Mouse (Mus musculus) adrenal gland (tissue): ENCODE results near the gene Olfr464.

ENCODE experiments used
- intact Hi-C: fragments of 180-260 bp; cut with DNase I; formaldehyde crosslinking; loops from one replicate; pipeline ENCODE4 v1.15.1; 2025
- long read RNA-seq, 2 experiments: library from polyadenylated mRNA; unstranded; transcript quantifications; one replicate each; pipeline ENCODE4 v2.0.0; 2020; ENCODE audit warnings: borderline replicate concordance in 1 of 2; ENCODE audit not compliant: insufficient replicate concordance in 1 of 2

Gene Olfr464
- long read RNA-seq, experiment 1 = 0 reads
- long read RNA-seq, experiment 2 = 0 reads

- intact Hi-C loops = no loop called here
These were observed at the start of gene Olfr464 for GRCm38 (mm10) chr11:87920966-87921365. TSS of gene Olfr464 (minus strand) at chr11:87920967.

DNA sequence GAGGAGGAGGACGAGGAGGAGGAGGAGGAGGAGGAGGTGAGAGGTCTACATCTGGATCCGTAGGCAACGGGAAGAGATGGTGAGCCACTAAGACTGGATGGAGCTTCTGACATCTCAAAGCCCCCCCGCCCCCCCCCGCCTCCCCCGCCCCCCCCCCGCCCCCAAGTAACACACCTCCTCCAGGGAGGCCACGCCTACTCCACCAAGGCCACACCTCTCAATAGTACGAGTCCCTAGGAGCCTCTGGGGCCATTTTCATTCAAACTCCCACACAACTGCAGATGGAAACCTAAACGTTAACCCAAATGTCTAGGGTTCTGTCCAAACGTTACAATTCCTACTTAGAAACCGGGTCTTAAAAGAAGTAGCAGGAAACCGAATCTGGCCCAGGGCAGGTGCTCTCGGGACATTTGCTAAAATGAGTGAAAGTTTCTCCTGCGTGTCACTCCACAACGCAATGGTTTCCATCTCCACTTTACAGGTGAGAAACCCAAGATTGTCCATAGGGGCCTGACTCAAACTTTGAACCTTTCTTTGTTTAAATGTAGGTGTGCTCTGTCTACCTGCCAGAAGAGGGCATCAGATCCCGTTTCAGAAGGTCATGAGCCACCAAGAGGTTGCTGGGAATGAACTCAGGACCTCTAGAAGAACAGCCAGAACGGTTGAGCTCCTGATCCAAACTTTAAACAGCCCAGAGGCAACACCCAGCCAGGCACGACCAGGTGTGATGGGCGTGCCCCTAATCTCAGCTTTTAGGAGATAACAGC lies 47.8 kb upstream of the Olfr464 start:
- intact Hi-C loops = no loop called here

- intact Hi-C loops = no loop called here
These were observed 47.0 kb upstream of the Olfr464 start for GRCm38 (mm10) chr11:87967692-87968289.

DNA sequence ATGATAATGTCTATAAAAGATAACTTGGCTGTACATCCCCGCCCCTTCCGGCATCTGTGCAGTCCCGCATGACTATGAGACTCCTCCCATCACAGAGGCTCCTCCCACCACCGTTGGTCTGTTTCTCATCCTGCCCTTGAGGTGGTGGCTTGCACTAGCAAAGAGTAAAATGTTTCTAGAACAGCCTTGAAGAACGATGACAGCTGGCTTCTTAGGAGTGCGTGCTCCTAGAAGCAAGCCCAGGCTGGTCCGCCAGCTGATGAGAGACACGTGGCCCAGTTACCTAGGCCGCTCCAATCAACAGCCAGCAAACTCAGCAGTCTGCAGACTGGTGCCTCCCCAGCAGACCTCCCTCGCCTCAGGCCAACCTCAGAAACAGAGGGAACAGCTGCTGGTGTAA lies 45.4 kb upstream of the Olfr464 start:
- intact Hi-C loops = no loop called here

- intact Hi-C loops = no loop called here
These were observed 44.5 kb upstream of the Olfr464 start for GRCm38 (mm10) chr11:87965293-87965692.

- intact Hi-C loops = no loop called here
These were observed 36.3 kb upstream of the Olfr464 start for GRCm38 (mm10) chr11:87957066-87957465.

DNA sequence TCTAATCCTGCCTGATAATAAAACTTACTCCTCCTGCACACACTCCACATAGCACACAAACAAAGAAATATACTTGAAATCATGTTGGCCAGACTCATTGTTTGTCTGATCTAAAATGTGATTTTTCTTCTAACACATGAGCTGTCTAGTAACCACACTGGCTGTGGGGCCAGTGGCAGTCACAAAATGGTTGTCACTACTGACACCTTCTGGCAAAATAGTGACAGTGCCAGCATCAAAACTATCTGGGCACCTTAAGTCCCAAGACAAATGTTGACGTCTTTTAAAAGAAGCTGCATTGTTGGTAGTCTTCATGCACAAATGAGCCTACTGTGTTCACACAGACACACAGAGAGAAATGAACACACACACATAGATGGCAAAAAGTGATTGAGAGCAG lies 34.4 kb upstream of the Olfr464 start:
- intact Hi-C loops = no loop called here

GRCm38 (mm10) chr11:87949990-87950389 lies 29.2 kb upstream of the Olfr464 start:
- intact Hi-C loops = no loop called here

DNA sequence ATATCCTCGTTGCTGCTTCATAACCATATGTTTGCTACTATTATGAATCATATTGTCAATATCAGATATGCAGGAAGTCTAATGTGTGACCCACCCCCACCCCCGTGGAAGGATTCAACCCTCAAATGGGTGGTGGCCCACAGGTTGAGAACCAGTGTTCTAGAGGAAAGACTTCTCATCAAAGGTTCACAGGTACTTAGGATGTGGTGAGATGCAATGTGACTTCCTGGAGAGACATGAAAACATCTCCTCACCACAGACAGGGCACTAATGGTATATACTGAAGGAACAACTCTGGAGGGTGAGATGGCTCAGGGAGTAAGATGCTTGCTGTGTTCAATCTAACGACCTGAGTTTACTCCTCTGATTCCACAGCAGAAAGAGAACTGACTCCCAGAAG lies 14.7 kb upstream of the Olfr464 start:
- intact Hi-C loops = no loop called here

DNA sequence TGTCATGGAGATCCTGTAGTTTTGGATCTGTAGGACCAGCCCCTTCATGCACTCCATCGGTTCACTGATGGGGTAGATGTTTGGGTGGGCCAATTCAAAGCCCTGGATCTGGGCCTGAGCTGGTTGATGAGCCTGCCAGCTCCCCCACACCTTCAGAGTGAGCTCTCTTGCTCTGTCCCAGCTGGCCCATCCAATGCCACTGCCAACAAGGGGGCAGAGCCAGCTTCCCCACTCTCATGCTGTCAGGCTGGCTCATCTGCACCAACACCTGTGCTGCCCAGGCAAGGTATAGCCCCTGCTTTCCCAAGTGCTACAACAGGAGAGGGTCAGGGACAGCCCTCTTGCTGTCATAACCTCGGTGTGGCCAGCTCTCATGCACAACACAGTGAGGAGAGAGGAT lies 13.0 kb upstream of the Olfr464 start:
- intact Hi-C loops = no loop called here

DNA sequence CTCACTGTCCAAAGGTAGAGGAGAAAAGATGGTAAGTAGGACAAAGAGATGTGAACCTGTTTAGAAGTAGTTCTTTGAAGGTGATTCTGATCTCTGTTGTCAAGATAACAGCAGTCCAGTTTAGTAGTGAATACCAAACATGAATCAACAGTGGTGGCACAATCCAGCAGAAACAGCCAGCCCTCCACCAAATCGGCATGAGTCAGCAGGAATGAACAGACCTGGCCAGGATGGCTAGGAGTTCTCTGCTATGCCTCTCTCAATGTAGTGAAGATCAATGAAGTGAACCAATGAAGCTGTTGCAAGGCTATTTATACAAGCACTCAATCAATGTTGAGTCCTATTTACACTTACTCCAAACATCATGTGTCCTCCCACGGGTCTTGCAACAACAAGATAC lies 9.6 kb upstream of the Olfr464 start:
- intact Hi-C loops = no loop called here

GRCm38 (mm10) chr11:87920301-87920700 lies 466 bp downstream of the Olfr464 start:
- intact Hi-C loops = no loop called here

- intact Hi-C loops = no loop called here
These were observed 4.8 kb downstream of the Olfr464 start for GRCm38 (mm10) chr11:87916005-87916404.

- intact Hi-C loops = no loop called here
These were observed 16.4 kb downstream of the Olfr464 start for GRCm38 (mm10) chr11:87904331-87904730.

- intact Hi-C loops = no loop called here
These were observed 23.5 kb downstream of the Olfr464 start, which contains the start of gene Olfr463 for GRCm38 (mm10) chr11:87897287-87897686. TSS of gene Olfr463 (minus strand) at chr11:87897387.

DNA sequence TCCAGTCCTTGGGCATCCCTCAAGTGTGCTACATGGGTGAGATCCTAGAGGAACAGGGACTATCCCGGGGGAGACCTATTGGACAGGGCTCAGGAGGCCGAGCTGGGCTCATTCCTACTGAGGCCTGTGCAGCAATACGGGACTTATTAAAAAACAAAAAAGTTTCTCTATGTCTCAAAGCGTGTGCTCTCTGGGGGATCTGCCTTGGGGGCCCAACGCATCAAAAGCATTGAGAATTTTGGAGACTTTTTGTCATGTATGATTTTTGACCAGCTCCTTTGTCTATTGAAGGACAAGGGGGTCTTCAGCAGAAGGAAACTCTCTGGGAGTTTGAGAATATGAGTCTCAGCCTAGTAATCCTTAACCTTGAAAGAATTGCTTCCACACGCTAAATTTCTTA lies 28.6 kb downstream of the Olfr464 start, which contains the start of gene Olfr462:
Gene Olfr462 (minus strand): TSS at position 101 of the 400 bp plus-strand sequence.
- intact Hi-C loops = no loop called here

DNA sequence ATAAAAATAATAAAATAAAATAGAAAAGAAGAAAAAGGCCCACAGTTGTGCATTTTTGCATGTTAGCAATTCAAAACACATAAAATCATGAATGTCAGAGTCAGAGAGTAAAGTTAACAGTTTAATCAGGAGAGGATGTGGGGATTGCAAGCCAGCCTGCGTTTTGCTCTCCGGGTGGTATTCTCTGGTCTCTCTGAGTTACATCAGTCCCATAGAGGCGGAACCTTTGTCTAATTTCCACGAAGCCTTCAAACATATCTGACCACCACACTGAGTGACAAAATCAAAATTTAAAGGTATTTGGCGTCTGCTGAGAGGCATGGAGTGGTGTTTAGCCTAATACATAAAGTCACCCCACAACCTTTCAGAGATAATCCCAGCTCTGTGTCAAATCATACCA lies 35.9 kb downstream of the Olfr464 start:
- intact Hi-C loops = no loop called here

DNA sequence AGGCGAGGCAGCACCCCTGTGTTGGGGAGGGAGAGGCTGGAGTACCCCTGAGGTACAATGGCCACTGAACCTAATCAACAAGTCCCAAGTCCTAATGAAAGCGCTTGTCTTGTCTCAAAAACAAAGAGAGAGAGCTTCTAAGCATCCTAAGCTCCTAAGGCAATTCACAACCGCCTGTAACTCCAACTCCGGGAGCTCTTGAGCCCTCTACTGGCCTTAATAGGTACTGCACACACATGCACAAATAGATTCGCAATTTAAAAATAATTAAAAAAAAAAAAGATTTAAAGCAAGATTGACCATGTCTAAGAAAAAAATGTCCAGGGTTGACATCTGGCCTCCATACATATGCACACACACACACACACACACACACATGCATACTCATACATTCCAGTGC lies 37.3 kb downstream of the Olfr464 start:
- intact Hi-C loops = no loop called here

DNA sequence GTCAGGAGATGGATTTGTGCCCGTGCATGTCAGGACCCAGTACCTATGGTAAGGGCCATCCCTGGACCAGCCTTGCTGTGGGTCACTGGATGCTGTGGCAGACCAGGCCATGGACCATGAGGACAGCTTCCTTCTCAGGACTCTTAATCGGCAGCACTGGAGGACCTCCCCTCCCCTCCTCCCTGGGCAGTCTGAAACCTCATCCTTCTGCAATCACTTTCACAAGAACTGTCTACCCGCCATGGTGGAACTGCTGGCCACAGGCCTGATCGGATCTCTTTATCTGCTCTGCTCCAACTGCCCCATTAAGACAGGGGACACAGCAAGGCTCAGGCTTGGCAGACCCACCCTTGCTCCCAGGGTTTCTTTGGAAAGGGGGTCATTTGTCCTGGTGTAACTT lies 39.1 kb downstream of the Olfr464 start:
- intact Hi-C loops = no loop called here

GRCm38 (mm10) chr11:87879826-87880225 lies 40.9 kb downstream of the Olfr464 start:
- intact Hi-C loops = no loop called here

DNA sequence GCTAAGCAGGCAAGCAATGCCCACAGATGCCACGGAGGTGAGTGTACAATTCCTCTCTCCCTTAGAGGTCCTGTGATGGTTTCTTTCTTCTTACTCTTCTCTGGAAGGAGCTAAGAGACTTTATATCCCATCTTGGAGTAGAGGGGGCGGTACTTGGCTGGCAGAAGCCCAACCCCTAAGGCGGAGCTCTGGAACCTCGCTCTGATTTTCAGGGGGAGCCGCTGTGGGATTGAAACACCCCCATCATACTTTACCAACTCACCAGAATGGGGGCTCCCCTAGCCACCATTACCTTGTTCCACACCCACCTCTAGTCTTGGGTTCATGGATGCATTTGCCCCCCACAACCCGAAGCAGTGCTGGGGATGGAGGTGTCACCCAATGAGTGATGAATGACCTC lies 45.3 kb downstream of the Olfr464 start, which contains the start of gene Epx:
Gene Epx (minus strand): TSS at position 101 of the 400 bp plus-strand sequence.
- intact Hi-C loops = no loop called here

DNA sequence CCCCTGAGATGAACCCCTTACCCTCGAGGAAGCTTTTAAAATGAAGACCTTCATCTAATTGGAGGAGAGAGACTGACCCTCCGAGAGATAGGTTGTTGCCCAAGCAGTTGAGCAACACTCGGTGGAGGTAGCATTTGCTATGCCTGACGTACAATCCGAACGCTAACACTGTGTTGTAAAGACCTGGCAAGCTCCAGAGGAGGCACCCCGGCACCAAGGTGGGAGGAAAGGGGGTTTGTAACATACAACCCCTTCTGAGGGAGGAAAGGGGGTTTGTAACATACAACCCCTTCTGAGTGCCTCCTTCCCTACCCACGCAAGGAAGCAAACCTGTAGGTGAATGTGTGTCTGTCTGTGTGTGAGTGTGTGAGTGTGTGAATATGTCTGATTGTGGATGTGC lies 49.0 kb downstream of the Olfr464 start:
- intact Hi-C loops = no loop called here

- intact Hi-C loops = no loop called here
These were observed 50.7 kb downstream of the Olfr464 start for GRCm38 (mm10) chr11:87870096-87870495.
